Mouse (Mus musculus): ENCODE data around the gene Ext2. TPM values are rescaled to one million over a fixed set of nuclear protein-coding genes. Genes with fewer than 3 reads are reported as not detected.
A peak's percentile ranks its signal among the peaks of the same experiment; 100 is the strongest.

Gene Ext2
- polyA plus RNA-seq, 1 experiment, result 78.9 TPM

- Histone ChIP-seq H3ac (ENCODE audit: control insufficient read depth, insufficient read length) (no peak overlapping the region), H3K36me3 (ENCODE audit: control insufficient read depth, insufficient read depth) (peaks cover 23% of the 10 kb centered on the region)
- TF ChIP-seq E2F4 (IDR thresholded peaks at IDR 0.05; ENCODE audit: insufficient read depth) (no peak), MYOG (IDR thresholded peaks at IDR 0.05; ENCODE audit: control insufficient read depth in 1 of 3, insufficient read depth in 1 of 3, insufficient read length in 2 of 3, low read depth in 2 of 3) (peak in 1 of 3 experiments; percentile 26)
Measured at GRCm38 (mm10) chr2:93806487-93807201, 15.7 kb downstream of the Ext2 start.

DNA sequence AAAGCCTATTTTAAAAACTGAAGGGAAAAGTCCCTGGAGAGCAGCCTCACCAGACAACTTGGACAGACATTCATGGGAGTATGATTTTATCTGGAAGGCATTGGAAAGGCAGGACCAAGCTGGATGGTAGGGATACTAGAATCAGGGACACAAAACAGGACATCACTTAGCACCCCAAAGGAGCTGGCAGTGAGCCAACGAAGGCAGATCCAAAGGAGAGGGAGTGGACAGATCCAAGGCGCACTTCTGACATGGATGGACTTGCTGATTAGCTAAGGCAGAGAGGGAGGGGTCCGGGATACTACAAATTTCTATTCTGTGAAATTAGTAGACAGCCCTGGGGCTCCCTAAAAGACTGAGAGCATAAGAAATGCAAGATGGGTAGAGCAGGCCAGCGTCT, 16.8 kb downstream of the Ext2 start:
- Histone ChIP-seq H3ac (ENCODE audit: control insufficient read depth, insufficient read length) (no peak overlapping the region), H3K79me2 (ENCODE audit: control insufficient read depth, insufficient read depth) (no peaks in the 10 kb centered on the region), H3K4me3 (no peak overlapping the region), H3K36me3 (ENCODE audit: control insufficient read depth, insufficient read depth) (peaks cover 23% of the 10 kb centered on the region), H3K4me2 (ENCODE audit: low read depth) (no peak overlapping the region), H3K27me3 (ENCODE audit: control insufficient read depth, insufficient read depth, insufficient read length) (no peaks in the 10 kb centered on the region)
- TF ChIP-seq MYOG (IDR thresholded peaks at IDR 0.05; ENCODE audit: control insufficient read depth in 1 of 3, insufficient read depth in 1 of 3, insufficient read length in 2 of 3, low read depth in 2 of 3) (no peak), POLR2A (IDR thresholded peaks at IDR 0.05; ENCODE audit: insufficient read length, low read depth) (no peak), TCF3 (IDR thresholded peaks at IDR 0.05; ENCODE audit: insufficient read length, low read depth) (no peak), USF1 (IDR thresholded peaks at IDR 0.05; ENCODE audit: low read depth) (no peak), TCF12 (IDR thresholded peaks at IDR 0.05; ENCODE audit: insufficient read depth, poor library complexity, severe bottlenecking) (no peak), MYOD1 (IDR thresholded peaks at IDR 0.05; ENCODE audit: control insufficient read depth in 1 of 3, insufficient read length in 2 of 3, low read depth in 2 of 3) (no peak), E2F4 (IDR thresholded peaks at IDR 0.05; ENCODE audit: insufficient read depth) (no peak), REST (IDR thresholded peaks at IDR 0.05; ENCODE audit: insufficient read depth, insufficient read length) (no peak), POLR2AphosphoS2 (IDR thresholded peaks at IDR 0.05; ENCODE audit: insufficient read length, low read depth) (no peak), SRF (IDR thresholded peaks at IDR 0.05; ENCODE audit: control insufficient read depth, insufficient read length, low read depth) (no peak), CEBPB (IDR thresholded peaks at IDR 0.05; ENCODE audit: insufficient read depth, poor library complexity, severe bottlenecking) (no peak), MAX (IDR thresholded peaks at IDR 0.05; ENCODE audit: low read depth) (no peak)

More at GRCm38 (mm10) chr2:93806487-93807201, 15.7 kb downstream of the Ext2 start:
- H3K27me3 ChIP-seq (ENCODE audit: control insufficient read depth, insufficient read depth, insufficient read length), result no peaks in the 10 kb centered on the region
- no peak overlapping the region for H3K4me2 ChIP-seq (ENCODE audit: low read depth)
- no peak overlapping the region for H3K4me3 ChIP-seq
- H3K79me2 ChIP-seq (ENCODE audit: control insufficient read depth, insufficient read depth), result no peaks in the 10 kb centered on the region

GRCm38 (mm10) chr2:93805066-93805465, 17.3 kb downstream of the Ext2 start:
- no peak overlapping the region for H3K4me3 ChIP-seq

DNA sequence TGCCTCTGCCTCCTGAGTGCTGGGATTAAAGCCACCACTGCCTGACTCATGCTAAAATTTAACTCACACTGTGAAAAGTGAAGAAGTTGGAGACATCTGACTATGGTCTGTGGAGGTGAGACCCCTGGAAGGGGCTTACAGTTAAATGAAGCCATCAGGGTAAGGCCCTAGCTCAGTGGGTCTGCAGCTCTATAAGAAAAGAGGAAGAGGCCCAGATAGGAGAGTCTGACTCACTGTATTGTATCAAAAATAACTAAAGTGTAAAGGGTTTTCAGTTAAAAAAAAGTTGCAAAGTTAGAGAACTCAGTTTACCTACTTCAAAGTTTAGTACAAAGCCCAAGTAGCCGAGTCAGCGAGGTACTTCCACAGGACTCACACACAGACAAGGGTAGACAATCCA, 19.4 kb downstream of the Ext2 start:
- Histone ChIP-seq H3K27me3 (ENCODE audit: control insufficient read depth, insufficient read depth, insufficient read length) (no peaks in the 10 kb centered on the region), H3K36me3 (ENCODE audit: control insufficient read depth, insufficient read depth) (peaks cover 14% of the 10 kb centered on the region), H3K79me2 (ENCODE audit: control insufficient read depth, insufficient read depth) (no peaks in the 10 kb centered on the region), H3K4me3 (no peak overlapping the region), H3K4me2 (ENCODE audit: low read depth) (no peak overlapping the region), H3ac (ENCODE audit: control insufficient read depth, insufficient read length) (no peak overlapping the region)
- TF ChIP-seq MYOG (IDR thresholded peaks at IDR 0.05; ENCODE audit: control insufficient read depth in 1 of 3, insufficient read depth in 1 of 3, insufficient read length in 2 of 3, low read depth in 2 of 3) (no peak), MYOD1 (IDR thresholded peaks at IDR 0.05; ENCODE audit: control insufficient read depth in 1 of 3, insufficient read length in 2 of 3, low read depth in 2 of 3) (no peak), E2F4 (IDR thresholded peaks at IDR 0.05; ENCODE audit: insufficient read depth) (no peak), TCF12 (IDR thresholded peaks at IDR 0.05; ENCODE audit: insufficient read depth, poor library complexity, severe bottlenecking) (no peak), POLR2AphosphoS2 (IDR thresholded peaks at IDR 0.05; ENCODE audit: insufficient read length, low read depth) (no peak), REST (IDR thresholded peaks at IDR 0.05; ENCODE audit: insufficient read depth, insufficient read length) (no peak), MAX (IDR thresholded peaks at IDR 0.05; ENCODE audit: low read depth) (no peak), CEBPB (IDR thresholded peaks at IDR 0.05; ENCODE audit: insufficient read depth, poor library complexity, severe bottlenecking) (no peak)

More at GRCm38 (mm10) chr2:93805066-93805465, 17.3 kb downstream of the Ext2 start:
- no peak for TF ChIP-seq SRF (IDR thresholded peaks at IDR 0.05; ENCODE audit: control insufficient read depth, insufficient read length, low read depth)
- TF ChIP-seq E2F4 (IDR thresholded peaks at IDR 0.05; ENCODE audit: insufficient read depth), result no peak
- no peak for TF ChIP-seq MYOG (IDR thresholded peaks at IDR 0.05; ENCODE audit: control insufficient read depth in 1 of 3, insufficient read depth in 1 of 3, insufficient read length in 2 of 3, low read depth in 2 of 3)
- H3K4me2 ChIP-seq (ENCODE audit: low read depth), result no peak overlapping the region
- no peaks in the 10 kb centered on the region for H3K27me3 ChIP-seq (ENCODE audit: control insufficient read depth, insufficient read depth, insufficient read length)
- no peak overlapping the region for H3ac ChIP-seq (ENCODE audit: control insufficient read depth, insufficient read length)
- H3K36me3 ChIP-seq (ENCODE audit: control insufficient read depth, insufficient read depth), result peaks cover 23% of the 10 kb centered on the region
- H3K79me2 ChIP-seq (ENCODE audit: control insufficient read depth, insufficient read depth), result no peaks in the 10 kb centered on the region

DNA sequence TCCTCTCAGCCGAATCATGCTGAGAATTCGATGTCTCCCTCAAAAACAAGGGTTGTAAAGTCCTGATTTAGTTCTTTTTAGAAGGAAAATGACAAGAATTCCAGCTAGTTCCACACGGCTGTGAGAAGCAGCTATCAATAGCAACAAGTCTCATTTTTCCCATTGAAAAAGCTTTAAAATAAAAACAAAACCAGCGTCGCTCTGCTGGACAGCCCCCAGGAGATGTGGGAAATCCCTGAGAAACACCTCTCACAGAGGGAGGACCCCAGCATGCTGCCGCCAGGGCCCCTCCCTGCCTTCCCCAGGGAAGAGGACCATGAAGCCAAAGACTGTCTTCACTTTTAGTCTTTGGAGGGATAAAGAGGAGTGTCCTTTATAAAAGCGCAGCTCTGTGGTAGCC, 21.3 kb downstream of the Ext2 start:
- H3K36me3 ChIP-seq (ENCODE audit: control insufficient read depth, insufficient read depth), result peaks cover 11% of the 10 kb centered on the region
- no peak overlapping the region for H3ac ChIP-seq (ENCODE audit: control insufficient read depth, insufficient read length)
- no peaks in the 10 kb centered on the region for H3K27me3 ChIP-seq (ENCODE audit: control insufficient read depth, insufficient read depth, insufficient read length)
- no peaks in the 10 kb centered on the region for H3K79me2 ChIP-seq (ENCODE audit: control insufficient read depth, insufficient read depth)
- no peak overlapping the region for H3K4me3 ChIP-seq
- TF ChIP-seq SRF (IDR thresholded peaks at IDR 0.05; ENCODE audit: control insufficient read depth, insufficient read length, low read depth) (no peak), USF1 (IDR thresholded peaks at IDR 0.05; ENCODE audit: low read depth) (no peak), TCF3 (IDR thresholded peaks at IDR 0.05; ENCODE audit: insufficient read length, low read depth) (no peak), POLR2AphosphoS2 (IDR thresholded peaks at IDR 0.05; ENCODE audit: insufficient read length, low read depth) (no peak), E2F4 (IDR thresholded peaks at IDR 0.05; ENCODE audit: insufficient read depth) (no peak), MAX (IDR thresholded peaks at IDR 0.05; ENCODE audit: low read depth) (no peak), MYOG (IDR thresholded peaks at IDR 0.05; ENCODE audit: control insufficient read depth in 1 of 3, insufficient read depth in 1 of 3, insufficient read length in 2 of 3, low read depth in 2 of 3) (no peak), REST (IDR thresholded peaks at IDR 0.05; ENCODE audit: insufficient read depth, insufficient read length) (no peak), POLR2A (IDR thresholded peaks at IDR 0.05; ENCODE audit: insufficient read length, low read depth) (no peak), CEBPB (IDR thresholded peaks at IDR 0.05; ENCODE audit: insufficient read depth, poor library complexity, severe bottlenecking) (no peak), TCF12 (IDR thresholded peaks at IDR 0.05; ENCODE audit: insufficient read depth, poor library complexity, severe bottlenecking) (no peak), MYOD1 (IDR thresholded peaks at IDR 0.05; ENCODE audit: control insufficient read depth in 1 of 3, insufficient read length in 2 of 3, low read depth in 2 of 3) (no peak)
- no peak overlapping the region for H3K4me2 ChIP-seq (ENCODE audit: low read depth)

Data from myocyte (in vitro differentiated cells).